Mouse (Mus musculus) hindbrain, embryonic 15.5 days (tissue): Measurements from ENCODE around the gene Slc25a22. TPM values are rescaled to one million over a fixed set of nuclear protein-coding genes. Genes with fewer than 3 reads are reported as not detected.

Source experiments
- ATAC-seq: fragments of 200-750 bp; cut with Nextera tagmentation; 2 replicates; pipeline ENCODE4 v1.8.0; 2017; ENCODE audit warnings: low read depth, moderate number of reproducible peaks, moderate TSS enrichment; ENCODE audit not compliant: low FRiP score
- H3K27ac ChIP-seq: fragments of 300-500 bp; sonication (generic); replicated peaks from 2 replicates; pipeline ENCODE4 v1.5.1; 2015; ENCODE audit warnings: mild to moderate bottlenecking, inconsistent platforms
- H3K27me3 ChIP-seq: fragments of 300-500 bp; sonication (generic); 2 replicates; pipeline ENCODE4 v1.6.1; 2015; ENCODE audit warnings: control low read depth, inconsistent platforms
- H3K36me3 ChIP-seq: fragments of 300-500 bp; sonication (generic); 2 replicates; pipeline ENCODE4 v1.6.1; 2015; ENCODE audit warnings: control low read depth, inconsistent platforms
- H3K4me1 ChIP-seq: fragments of 300-500 bp; sonication (generic); replicated peaks from 2 replicates; pipeline ENCODE4 v1.6.1; 2015; ENCODE audit warnings: control low read depth, inconsistent platforms
- H3K4me2 ChIP-seq: fragments of 300-500 bp; sonication (generic); 2 replicates; pipeline ENCODE4 v1.6.1; 2015; ENCODE audit warnings: moderate library complexity, mild to moderate bottlenecking, inconsistent platforms
- H3K4me3 ChIP-seq: fragments of 300-500 bp; sonication (generic); 2 replicates; pipeline ENCODE4 v1.5.1; 2015; ENCODE audit warnings: mild to moderate bottlenecking, inconsistent platforms
- H3K9ac ChIP-seq: fragments of 300-500 bp; sonication (generic); 2 replicates; pipeline ENCODE4 v1.6.1; 2015; ENCODE audit warnings: inconsistent platforms
- H3K9me3 ChIP-seq: fragments of 300-500 bp; sonication (generic); 2 replicates; pipeline ENCODE4 v1.6.1; 2016; ENCODE audit warnings: control low read depth, inconsistent platforms
- WGBS: fragments of 180-500 bp; shearing (Covaris S2); methylation state at CpG from one replicate; pipeline ENCODE4 v1.1.7; 2015; 5-methylcytosine and 5-hydroxymethylcytosine counted together
- polyA plus RNA-seq: library from polyadenylated mRNA; unstranded; fragments of >200 nt; fragmentation: Nextera tagmentation; extraction: Ambion mirVana; gene quantifications from 2 replicates; pipeline ENCODE4 v1.2.1, GENCODE M21; 2015

Gene Slc25a22
- 94.0 and 107 TPM in 2 replicates for polyA plus RNA-seq

- H3K27me3 ChIP-seq: no peaks in the 10 kb centered on the region
- no peaks in the 10 kb centered on the region for H3K9me3 ChIP-seq
- 5% methylated on average over 53 of the region's 53 CpGs for WGBS
- H3K27ac ChIP-seq: peak within 1 kb of the TSS; percentile 80
- peaks cover 57% of the 10 kb centered on the region for H3K4me1 ChIP-seq
- H3K4me2 ChIP-seq: peak within 1 kb of the TSS; percentile 84
- peak; percentile 80 for ATAC-seq
- H3K36me3 ChIP-seq: peaks cover 7% of the 10 kb centered on the region; the same call in 1 of the 2 replicates
- peak within 1 kb of the TSS; percentile 54 for H3K4me3 ChIP-seq
- peak within 1 kb of the TSS; percentile 61 for H3K9ac ChIP-seq
Measured at GRCm38 (mm10) chr7:141437178-141438120, at the start of gene Slc25a22. Gene Slc25a22, minus strand, starts transcription at chr7:141437892.

- H3K9ac ChIP-seq: no peak overlapping the region; the same call in 1 of the 2 replicates
- no peak overlapping the region for H3K4me2 ChIP-seq
- H3K4me3 ChIP-seq: no peak overlapping the region
- WGBS: 65% methylated on average over 7 of the region's 7 CpGs
- peaks cover 50% of the 10 kb centered on the region for H3K4me1 ChIP-seq
- H3K27me3 ChIP-seq: no peaks in the 10 kb centered on the region
- H3K36me3 ChIP-seq: no peaks in the 10 kb centered on the region
- no peaks in the 10 kb centered on the region for H3K9me3 ChIP-seq
- no peak for ATAC-seq
- H3K27ac ChIP-seq: no peak overlapping the region
Measured at GRCm38 (mm10) chr7:141487141-141487540, 49.4 kb upstream of the Slc25a22 start.

- no peaks in the 10 kb centered on the region for H3K36me3 ChIP-seq
- H3K4me1 ChIP-seq: peaks cover 59% of the 10 kb centered on the region
- H3K9ac ChIP-seq: no peak overlapping the region
- H3K27ac ChIP-seq: no peak overlapping the region
- no peak overlapping the region for H3K4me3 ChIP-seq
- H3K9me3 ChIP-seq: no peaks in the 10 kb centered on the region
- H3K4me2 ChIP-seq: no peak overlapping the region
- 78% methylated on average over 1 of the region's 1 CpGs for WGBS
- no peak for ATAC-seq
- H3K27me3 ChIP-seq: no peaks in the 10 kb centered on the region
Measured at GRCm38 (mm10) chr7:141486239-141486638, 48.5 kb upstream of the Slc25a22 start.

- no peaks in the 10 kb centered on the region for H3K9me3 ChIP-seq
- H3K4me1 ChIP-seq: peaks cover 65% of the 10 kb centered on the region
- H3K27ac ChIP-seq: no peak overlapping the region
- H3K36me3 ChIP-seq: no peaks in the 10 kb centered on the region
- no peaks in the 10 kb centered on the region for H3K27me3 ChIP-seq
- no peak overlapping the region for H3K4me3 ChIP-seq
- no peak overlapping the region for H3K4me2 ChIP-seq
- 83% methylated on average over 2 of the region's 2 CpGs for WGBS
- no peak for ATAC-seq
- no peak overlapping the region for H3K9ac ChIP-seq
Measured at GRCm38 (mm10) chr7:141485606-141486005, 47.9 kb upstream of the Slc25a22 start.

- no peaks in the 10 kb centered on the region for H3K9me3 ChIP-seq
- peaks cover 68% of the 10 kb centered on the region for H3K4me1 ChIP-seq
- H3K36me3 ChIP-seq: no peaks in the 10 kb centered on the region
- no peak for ATAC-seq
- WGBS: 82% methylated on average over 2 of the region's 2 CpGs
- no peak overlapping the region for H3K9ac ChIP-seq
- H3K27me3 ChIP-seq: no peaks in the 10 kb centered on the region
- H3K4me2 ChIP-seq: no peak overlapping the region
- no peak overlapping the region for H3K27ac ChIP-seq
- no peak overlapping the region for H3K4me3 ChIP-seq
Measured at GRCm38 (mm10) chr7:141485186-141485585, 47.5 kb upstream of the Slc25a22 start.

GRCm38 (mm10) chr7:141484186-141485120, 46.8 kb upstream of the Slc25a22 start:
- Histone ChIP-seq H3K4me2 (peak overlapping the region; percentile 93), H3K9me3 (no peaks in the 10 kb centered on the region), H3K36me3 (no peaks in the 10 kb centered on the region), H3K4me3 (no peak overlapping the region), H3K9ac (no peak overlapping the region), H3K27me3 (no peaks in the 10 kb centered on the region), H3K4me1 (peaks cover 68% of the 10 kb centered on the region), H3K27ac (no peak overlapping the region)
- ATAC-seq: no peak
- WGBS: 63% methylated on average over 5 of the region's 5 CpGs

GRCm38 (mm10) chr7:141483114-141483653, 45.5 kb upstream of the Slc25a22 start:
- no peaks in the 10 kb centered on the region for H3K9me3 ChIP-seq
- H3K4me3 ChIP-seq: peak overlapping the region; percentile 75
- peak overlapping the region; percentile 93 for H3K4me2 ChIP-seq
- no peaks in the 10 kb centered on the region for H3K36me3 ChIP-seq
- no peak; the same call in 1 of the 2 replicates for ATAC-seq
- no peaks in the 10 kb centered on the region for H3K27me3 ChIP-seq
- no peak overlapping the region for H3K27ac ChIP-seq
- peaks cover 68% of the 10 kb centered on the region for H3K4me1 ChIP-seq
- H3K9ac ChIP-seq: no peak overlapping the region
- 81% methylated on average over 6 of the region's 6 CpGs for WGBS

GRCm38 (mm10) chr7:141482531-141483024, 44.9 kb upstream of the Slc25a22 start:
- WGBS: 4% methylated on average over 11 of the region's 11 CpGs
- ATAC-seq: peak; percentile 20; the same call in 1 of the 2 replicates

GRCm38 (mm10) chr7:141481498-141482401, 44.1 kb upstream of the Slc25a22 start:
- ATAC-seq: peak; percentile 63
- Histone ChIP-seq H3K27me3 (no peaks in the 10 kb centered on the region), H3K9me3 (no peaks in the 10 kb centered on the region), H3K4me3 (peak overlapping the region; percentile 75), H3K4me2 (peak overlapping the region; percentile 93), H3K27ac (peak overlapping the region; percentile 82), H3K4me1 (peaks cover 61% of the 10 kb centered on the region), H3K9ac (peak overlapping the region; percentile 71), H3K36me3 (no peaks in the 10 kb centered on the region)
- WGBS: under 1% methylated on average over 81 of the region's 81 CpGs

More at GRCm38 (mm10) chr7:141482531-141483024, 44.9 kb upstream of the Slc25a22 start:
- H3K4me1 ChIP-seq: peaks cover 68% of the 10 kb centered on the region
- H3K27ac ChIP-seq: peak overlapping the region; percentile 82
- peak overlapping the region; percentile 71 for H3K9ac ChIP-seq
- peak overlapping the region; percentile 93 for H3K4me2 ChIP-seq
- H3K9me3 ChIP-seq: no peaks in the 10 kb centered on the region
- no peaks in the 10 kb centered on the region for H3K36me3 ChIP-seq
- H3K27me3 ChIP-seq: no peaks in the 10 kb centered on the region
- peak overlapping the region; percentile 75 for H3K4me3 ChIP-seq

- Histone ChIP-seq H3K9me3 (no peaks in the 10 kb centered on the region), H3K27ac (peak overlapping the region; percentile 82), H3K9ac (peak overlapping the region; percentile 18), H3K36me3 (no peaks in the 10 kb centered on the region), H3K4me2 (peak overlapping the region; percentile 93), H3K27me3 (peaks cover 4% of the 10 kb centered on the region), H3K4me1 (peaks cover 61% of the 10 kb centered on the region), H3K4me3 (peak overlapping the region; percentile 75)
- ATAC-seq: peak; percentile 28
- WGBS: 8% methylated on average over 10 of the region's 10 CpGs
Measured at GRCm38 (mm10) chr7:141480842-141481497, 43.3 kb upstream of the Slc25a22 start.
